Mouse (Mus musculus) stomach, embryonic 16.5 days (tissue): ENCODE measurements around the gene Olfr155. TPM values are rescaled to one million over a fixed set of nuclear protein-coding genes. Genes with fewer than 3 reads are reported as not detected.

Experiments used
- ATAC-seq: fragments of 200-750 bp; cut with Nextera tagmentation; 2 replicates; pipeline ENCODE4 v1.8.0; 2017; ENCODE audit warnings: moderate number of reproducible peaks, moderate TSS enrichment; ENCODE audit not compliant: insufficient read depth, low FRiP score
- H3K27ac ChIP-seq: fragments of 300-500 bp; sonication (generic); 2 replicates; pipeline ENCODE4 v1.5.1; 2014; ENCODE audit warnings: low read length
- H3K27me3 ChIP-seq: fragments of 300-500 bp; sonication (generic); 2 replicates; pipeline ENCODE4 v1.6.1; 2014; ENCODE audit warnings: low read length, control low read depth, mixed read lengths; ENCODE audit not compliant: control insufficient read depth, insufficient read depth
- H3K36me3 ChIP-seq: fragments of 300-500 bp; sonication (generic); 2 replicates; pipeline ENCODE4 v1.6.1; 2014; ENCODE audit warnings: low read length; ENCODE audit not compliant: control insufficient read depth, insufficient read depth
- H3K4me1 ChIP-seq: fragments of 300-500 bp; sonication (generic); 2 replicates; pipeline ENCODE4 v1.6.1; 2014; ENCODE audit warnings: low read length, control low read depth, mixed read lengths; ENCODE audit not compliant: control insufficient read depth, insufficient read depth
- H3K4me2 ChIP-seq: fragments of 300-500 bp; sonication (generic); 2 replicates; pipeline ENCODE4 v1.6.1; 2014; ENCODE audit warnings: low read depth, low read length, mixed read lengths
- H3K4me3 ChIP-seq: fragments of 300-500 bp; sonication (generic); replicated peaks from 2 replicates; pipeline ENCODE4 v1.5.1; 2014; ENCODE audit warnings: mild to moderate bottlenecking, low read length
- H3K9ac ChIP-seq: fragments of 300-500 bp; sonication (generic); 2 replicates; pipeline ENCODE4 v1.6.1; 2014; ENCODE audit warnings: low read length
- H3K9me3 ChIP-seq: fragments of 300-500 bp; sonication (generic); replicated peaks from 2 replicates; pipeline ENCODE4 v1.6.1; 2016; ENCODE audit warnings: low read length, control low read depth; ENCODE audit not compliant: control insufficient read depth
- WGBS: fragments of 180-500 bp; shearing (Covaris S2); extraction: QIAGEN DNeasy Blood & Tissue Kit; methylation state at CpG from one replicate; pipeline ENCODE4 v1.1.7; 2014; 5-methylcytosine and 5-hydroxymethylcytosine counted together
- polyA plus RNA-seq: library from polyadenylated mRNA; unstranded; fragments of >200 nt; fragmentation: Nextera tagmentation; extraction: Ambion mirVana; gene quantifications from 2 replicates; pipeline ENCODE4 v1.2.1, GENCODE M21; 2015

Olfr155 gene
- polyA plus RNA-seq, 1 experiment from 2014 or later: not detected

GRCm38 (mm10) chr4:43878121-43878776 is 26.9 kb downstream of the Olfr155 start:
- Histone ChIP-seq H3K4me1 (peaks cover 12% of the 10 kb centered on the region), H3K27me3 (no peaks in the 10 kb centered on the region), H3K4me2 (no peak overlapping the region), H3K27ac (peak overlapping the region; percentile 28; the same call in 1 of the 2 replicates), H3K4me3 (no peak overlapping the region), H3K36me3 (no peaks in the 10 kb centered on the region), H3K9ac (no peak overlapping the region), H3K9me3 (no peaks in the 10 kb centered on the region)
- 33% methylated on average over 5 of the region's 5 CpGs for WGBS
- no peak for ATAC-seq

- WGBS: 79% methylated on average over 6 of the region's 6 CpGs
- no peak overlapping the region for H3K4me3 ChIP-seq
- no peaks in the 10 kb centered on the region for H3K27me3 ChIP-seq
- peaks cover 16% of the 10 kb centered on the region for H3K4me1 ChIP-seq
- no peak overlapping the region for H3K27ac ChIP-seq
- no peaks in the 10 kb centered on the region for H3K36me3 ChIP-seq
- H3K9ac ChIP-seq: no peak overlapping the region
- H3K9me3 ChIP-seq: no peaks in the 10 kb centered on the region
- no peak for ATAC-seq
- no peak overlapping the region for H3K4me2 ChIP-seq
Measured at GRCm38 (mm10) chr4:43879566-43879965, 28.2 kb downstream of the Olfr155 start.

- Histone ChIP-seq H3K9ac (no peak overlapping the region), H3K27me3 (no peaks in the 10 kb centered on the region), H3K9me3 (no peaks in the 10 kb centered on the region), H3K4me1 (peaks cover 7% of the 10 kb centered on the region), H3K36me3 (no peaks in the 10 kb centered on the region), H3K4me3 (no peak overlapping the region), H3K4me2 (no peak overlapping the region), H3K27ac (no peak overlapping the region)
- WGBS: 44% methylated on average over 4 of the region's 4 CpGs
- ATAC-seq: no peak
Measured at GRCm38 (mm10) chr4:43884196-43884595, 32.8 kb downstream of the Olfr155 start.

- H3K4me1 ChIP-seq: no peaks in the 10 kb centered on the region
- ATAC-seq: no peak
- H3K9ac ChIP-seq: no peak overlapping the region
- H3K27me3 ChIP-seq: no peaks in the 10 kb centered on the region
- H3K4me3 ChIP-seq: no peak overlapping the region
- no peaks in the 10 kb centered on the region for H3K36me3 ChIP-seq
- H3K4me2 ChIP-seq: no peak overlapping the region
- H3K27ac ChIP-seq: no peak overlapping the region
- no peaks in the 10 kb centered on the region for H3K9me3 ChIP-seq
- WGBS: 78% methylated on average over 3 of the region's 3 CpGs
Measured at GRCm38 (mm10) chr4:43891247-43891646, 39.9 kb downstream of the Olfr155 start.

- H3K36me3 ChIP-seq: no peaks in the 10 kb centered on the region
- H3K9me3 ChIP-seq: no peaks in the 10 kb centered on the region
- H3K27ac ChIP-seq: no peak overlapping the region
- H3K9ac ChIP-seq: no peak overlapping the region
- H3K4me1 ChIP-seq: 0 out of 2 replicates have a peak, but pooled peaks cover 4% of the 10 kb centered on the region
- H3K4me2 ChIP-seq: no peak overlapping the region
- no peaks in the 10 kb centered on the region for H3K27me3 ChIP-seq
- H3K4me3 ChIP-seq: no peak overlapping the region
- ATAC-seq: no peak
Measured at GRCm38 (mm10) chr4:43897209-43897608, 45.8 kb downstream of the Olfr155 start.

GRCm38 (mm10) chr4:43899197-43899596 is 47.8 kb downstream of the Olfr155 start:
- Histone ChIP-seq H3K27me3 (no peaks in the 10 kb centered on the region), H3K4me1 (0 out of 2 replicates have a peak, but pooled peaks cover 4% of the 10 kb centered on the region), H3K9me3 (no peaks in the 10 kb centered on the region), H3K4me3 (no peak overlapping the region), H3K9ac (no peak overlapping the region), H3K36me3 (no peaks in the 10 kb centered on the region), H3K27ac (no peak overlapping the region), H3K4me2 (no peak overlapping the region)
- no peak for ATAC-seq
- WGBS: 35% methylated on average over 8 of the region's 8 CpGs

- Histone ChIP-seq H3K9me3 (no peaks in the 10 kb centered on the region), H3K27me3 (no peaks in the 10 kb centered on the region), H3K4me1 (peaks cover 7% of the 10 kb centered on the region; the same call in 1 of the 2 replicates), H3K36me3 (no peaks in the 10 kb centered on the region), H3K27ac (no peak overlapping the region), H3K4me2 (no peak overlapping the region), H3K4me3 (no peak overlapping the region), H3K9ac (no peak overlapping the region)
- 80% methylated on average over 7 of the region's 7 CpGs for WGBS
- ATAC-seq: no peak
Measured at GRCm38 (mm10) chr4:43903690-43904089, 52.3 kb downstream of the Olfr155 start.

- no peak for ATAC-seq
- Histone ChIP-seq H3K27me3 (no peaks in the 10 kb centered on the region), H3K27ac (no peak overlapping the region), H3K4me3 (no peak overlapping the region), H3K36me3 (no peaks in the 10 kb centered on the region), H3K4me1 (peaks cover 3% of the 10 kb centered on the region; the same call in 1 of the 2 replicates), H3K9ac (no peak overlapping the region), H3K9me3 (no peaks in the 10 kb centered on the region), H3K4me2 (no peak overlapping the region)
- WGBS: 19% methylated on average over 6 of the region's 6 CpGs
Measured at GRCm38 (mm10) chr4:43906443-43906842, 55.1 kb downstream of the Olfr155 start.
